Mouse (Mus musculus): Measurements from ENCODE around the gene Zbtb43.
A peak's percentile ranks its signal among the peaks of the same experiment; 100 is the strongest.

GRCm38 (mm10) chr2:33432877-33433276, 35.5 kb downstream of the Zbtb43 start:
- no peak for TF ChIP-seq POLR2A (IDR thresholded peaks at IDR 0.05; ENCODE audit: borderline replicate concordance, extremely low read depth, low read depth, low read length)
- peak; percentile 37; the same call in 1 of the 2 replicates for TF ChIP-seq CTCF (IDR thresholded peaks at IDR 0.05; ENCODE audit: insufficient read depth, low read length)
